Mouse (Mus musculus) neural tube, embryonic 14.5 days (tissue): ENCODE results near the gene P2ry6. TPM values are rescaled to one million over a fixed set of nuclear protein-coding genes. Genes with fewer than 3 reads are reported as not detected.

Experiments
- ATAC-seq: fragments of 200-750 bp; cut with Nextera tagmentation; 2 replicates; pipeline ENCODE4 v1.8.0; 2017; ENCODE audit warnings: low read depth, mild to moderate bottlenecking, moderate TSS enrichment, moderate library complexity
- H3K27ac ChIP-seq: fragments of 300-500 bp; sonication (generic); 2 replicates; pipeline ENCODE4 v1.5.1; 2014; ENCODE audit warnings: low read depth, mild to moderate bottlenecking, control low read depth, low read length, moderate library complexity, mixed read lengths
- H3K27me3 ChIP-seq: fragments of 300-500 bp; sonication (generic); 2 replicates; pipeline ENCODE4 v1.6.1; 2014; ENCODE audit warnings: low read length; ENCODE audit not compliant: control insufficient read depth, insufficient read depth
- H3K36me3 ChIP-seq: fragments of 300-500 bp; sonication (generic); 2 replicates; pipeline ENCODE4 v1.6.1; 2014; ENCODE audit warnings: low read length, mixed read lengths; ENCODE audit not compliant: control insufficient read depth, insufficient read depth
- H3K4me1 ChIP-seq: fragments of 300-500 bp; sonication (generic); 2 replicates; pipeline ENCODE4 v1.6.1; 2014; ENCODE audit warnings: low read length; ENCODE audit not compliant: control insufficient read depth, insufficient read depth
- H3K4me2 ChIP-seq: fragments of 300-500 bp; sonication (generic); 2 replicates; pipeline ENCODE4 v1.6.1; 2014; ENCODE audit warnings: mild to moderate bottlenecking, low read depth, low read length, control low read depth
- H3K4me3 ChIP-seq: fragments of 300-500 bp; sonication (generic); 2 replicates; pipeline ENCODE4 v1.5.1; 2014; ENCODE audit warnings: low read depth, low read length, control low read depth, mixed read lengths
- H3K9ac ChIP-seq: fragments of 300-500 bp; sonication (generic); replicated peaks from 2 replicates; pipeline ENCODE4 v1.6.1; 2014; ENCODE audit warnings: low read depth, mild to moderate bottlenecking, control low read depth, low read length, mixed read lengths
- H3K9me3 ChIP-seq: fragments of 300-500 bp; sonication (generic); 2 replicates; pipeline ENCODE4 v1.6.1; 2016; ENCODE audit warnings: low read length; ENCODE audit not compliant: control insufficient read depth
- WGBS: fragments of 180-500 bp; shearing (Covaris S2); extraction: QIAGEN DNeasy Blood & Tissue Kit; methylation state at CpG from one replicate; pipeline ENCODE4 v1.1.7; 2014; 5-methylcytosine and 5-hydroxymethylcytosine counted together
- polyA plus RNA-seq: library from polyadenylated mRNA; unstranded; fragments of >200 nt; fragmentation: Nextera tagmentation; extraction: Ambion mirVana; gene quantifications from 2 replicates; pipeline ENCODE4 v1.2.1, GENCODE M21; 2014

Gene P2ry6
- polyA plus RNA-seq, 1 experiment from 2014 or later = 1.6 TPM

GRCm38 (mm10) chr7:101006201-101006600, 31.8 kb upstream of the P2ry6 start:
- no peak overlapping the region for H3K27ac ChIP-seq
- H3K36me3 ChIP-seq = no peaks in the 10 kb centered on the region
- no peak overlapping the region for H3K4me2 ChIP-seq
- no peak overlapping the region for H3K4me3 ChIP-seq
- H3K27me3 ChIP-seq = peaks cover 10% of the 10 kb centered on the region
- no peak overlapping the region for H3K9ac ChIP-seq
- no peaks in the 10 kb centered on the region for H3K4me1 ChIP-seq
- ATAC-seq = no peak
- whole genome bisulfite sequencing = 74% methylated on average over 2 of the region's 2 CpGs
- H3K9me3 ChIP-seq = no peaks in the 10 kb centered on the region

- H3K27ac ChIP-seq = no peak overlapping the region
- no peaks in the 10 kb centered on the region for H3K4me1 ChIP-seq
- no peak for ATAC-seq
- WGBS = 59% methylated on average over 4 of the region's 4 CpGs
- no peak overlapping the region for H3K4me2 ChIP-seq
- peaks cover 5% of the 10 kb centered on the region for H3K27me3 ChIP-seq
- no peak overlapping the region for H3K4me3 ChIP-seq
- no peak overlapping the region for H3K9ac ChIP-seq
- H3K9me3 ChIP-seq = no peaks in the 10 kb centered on the region
- no peaks in the 10 kb centered on the region for H3K36me3 ChIP-seq
Observed at GRCm38 (mm10) chr7:101005119-101005518, 30.7 kb upstream of the P2ry6 start.

DNA sequence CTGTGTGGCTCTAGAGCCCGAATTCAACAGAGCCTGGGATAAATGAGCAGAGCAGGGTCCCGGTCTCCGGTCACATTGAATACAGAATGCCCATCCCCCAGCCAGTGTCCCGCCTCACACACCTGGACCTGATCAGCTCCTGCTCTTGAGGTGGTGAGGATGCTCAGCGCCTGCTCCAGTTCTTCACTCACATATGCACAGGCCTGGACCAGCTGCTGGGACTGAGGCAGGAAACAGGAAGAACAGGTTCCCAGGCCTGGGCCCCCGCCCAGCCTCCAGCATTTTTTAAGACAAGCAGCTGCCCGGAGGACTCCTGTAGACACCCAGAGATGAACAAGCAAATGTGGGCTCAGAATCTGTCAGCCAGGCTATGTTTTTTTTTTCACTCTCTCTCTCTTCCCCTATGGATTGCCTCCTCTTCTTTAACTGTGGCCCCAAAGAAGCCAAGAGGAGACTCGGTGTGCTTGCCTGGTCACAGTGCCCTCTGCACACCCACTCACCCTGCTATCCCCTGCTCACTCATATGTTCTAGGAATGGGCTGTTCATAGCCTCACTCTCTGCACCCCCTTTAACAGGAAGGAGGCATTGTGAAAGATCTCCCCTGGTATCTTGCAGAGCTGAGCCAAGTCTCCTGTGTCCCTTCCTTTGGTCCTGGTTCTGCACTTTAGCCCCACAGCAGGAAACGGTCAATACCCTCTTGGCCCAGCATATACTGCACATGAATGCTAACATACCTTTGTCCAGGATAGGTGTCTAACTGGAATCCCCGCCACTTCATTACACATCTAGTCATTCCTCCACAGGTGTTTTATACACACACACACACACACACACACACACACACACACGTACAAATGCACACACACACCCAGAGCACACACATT, 29.2 kb upstream of the P2ry6 start:
- Histone ChIP-seq H3K4me1 (no peaks in the 10 kb centered on the region), H3K36me3 (no peaks in the 10 kb centered on the region), H3K4me2 (no peak overlapping the region), H3K27ac (no peak overlapping the region), H3K4me3 (no peak overlapping the region), H3K9ac (no peak overlapping the region), H3K27me3 (no peaks in the 10 kb centered on the region), H3K9me3 (no peaks in the 10 kb centered on the region)
- no peak for ATAC-seq
- 75% methylated on average over 11 of the region's 11 CpGs for WGBS

GRCm38 (mm10) chr7:101002274-101002673, 27.8 kb upstream of the P2ry6 start:
- no peaks in the 10 kb centered on the region for H3K27me3 ChIP-seq
- no peaks in the 10 kb centered on the region for H3K4me1 ChIP-seq
- no peak overlapping the region for H3K4me2 ChIP-seq
- H3K4me3 ChIP-seq = no peak overlapping the region
- H3K9me3 ChIP-seq = no peaks in the 10 kb centered on the region
- no peak for ATAC-seq
- H3K27ac ChIP-seq = no peak overlapping the region
- no peaks in the 10 kb centered on the region for H3K36me3 ChIP-seq
- H3K9ac ChIP-seq = no peak overlapping the region
- WGBS = 70% methylated on average over 6 of the region's 6 CpGs

- H3K27me3 ChIP-seq = no peaks in the 10 kb centered on the region
- H3K9ac ChIP-seq = no peak overlapping the region
- no peaks in the 10 kb centered on the region for H3K4me1 ChIP-seq
- no peak for ATAC-seq
- no peaks in the 10 kb centered on the region for H3K9me3 ChIP-seq
- H3K36me3 ChIP-seq = no peaks in the 10 kb centered on the region
- H3K4me2 ChIP-seq = no peak overlapping the region
- no peak overlapping the region for H3K27ac ChIP-seq
- no peak overlapping the region for H3K4me3 ChIP-seq
- WGBS = 91% methylated on average over 5 of the region's 5 CpGs
Observed at GRCm38 (mm10) chr7:100999623-101000022, 25.2 kb upstream of the P2ry6 start.

DNA sequence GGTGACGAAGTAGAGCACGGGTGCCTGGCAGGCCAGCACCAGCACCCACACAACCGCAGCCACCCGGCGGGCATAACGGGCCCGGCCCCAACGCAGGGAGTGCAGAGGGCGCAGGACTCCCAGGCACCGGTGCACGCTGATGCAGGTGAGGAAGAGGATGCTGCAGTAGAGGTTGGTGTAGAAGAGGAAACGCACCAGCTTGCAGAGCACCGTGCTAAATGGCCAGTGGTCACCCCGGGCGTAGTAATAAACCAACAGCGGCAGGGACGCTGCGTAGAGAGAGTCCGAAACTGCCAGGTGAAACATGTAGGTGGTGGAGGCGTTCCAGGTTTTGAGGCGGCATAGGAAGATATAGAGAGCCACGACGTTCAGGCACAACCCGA, 24.1 kb upstream of the P2ry6 start:
- H3K27me3 ChIP-seq = no peaks in the 10 kb centered on the region
- no peak overlapping the region for H3K4me2 ChIP-seq
- no peak overlapping the region for H3K9ac ChIP-seq
- H3K4me1 ChIP-seq = no peaks in the 10 kb centered on the region
- ATAC-seq = no peak
- H3K36me3 ChIP-seq = no peaks in the 10 kb centered on the region
- WGBS = 86% methylated on average over 24 of the region's 24 CpGs
- no peaks in the 10 kb centered on the region for H3K9me3 ChIP-seq
- no peak overlapping the region for H3K27ac ChIP-seq
- no peak overlapping the region for H3K4me3 ChIP-seq

- no peak for ATAC-seq
- Histone ChIP-seq H3K36me3 (no peaks in the 10 kb centered on the region), H3K4me2 (no peak overlapping the region), H3K4me3 (no peak overlapping the region), H3K9ac (no peak overlapping the region), H3K9me3 (no peaks in the 10 kb centered on the region), H3K4me1 (no peaks in the 10 kb centered on the region), H3K27ac (no peak overlapping the region), H3K27me3 (no peaks in the 10 kb centered on the region)
- WGBS = 88% methylated on average over 31 of the region's 31 CpGs
Observed at GRCm38 (mm10) chr7:100997951-100998577, 23.6 kb upstream of the P2ry6 start.

DNA sequence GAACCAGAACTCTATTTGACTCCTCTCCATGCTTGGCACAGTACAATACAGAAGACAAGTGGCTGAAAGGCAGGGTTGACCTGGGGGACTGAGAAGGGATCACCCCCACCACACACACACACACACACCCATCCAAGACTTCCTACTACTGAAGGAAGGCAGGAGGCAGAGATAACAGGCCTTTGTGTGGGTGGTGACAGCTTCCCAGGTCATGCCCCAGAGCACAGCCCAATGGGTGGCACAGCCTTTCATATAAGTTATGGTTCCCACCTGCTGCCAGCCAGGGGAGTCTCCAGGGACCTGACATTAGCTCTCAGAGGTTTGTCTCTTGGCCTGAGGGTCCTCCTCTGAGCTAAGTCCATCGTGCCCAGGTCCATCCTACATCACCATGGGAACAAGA, 22.8 kb upstream of the P2ry6 start:
- Histone ChIP-seq H3K9me3 (no peaks in the 10 kb centered on the region), H3K27ac (no peak overlapping the region), H3K27me3 (no peaks in the 10 kb centered on the region), H3K4me3 (no peak overlapping the region), H3K9ac (no peak overlapping the region), H3K36me3 (no peaks in the 10 kb centered on the region), H3K4me2 (no peak overlapping the region), H3K4me1 (no peaks in the 10 kb centered on the region)
- 61% methylated on average over 1 of the region's 1 CpGs for WGBS
- ATAC-seq = no peak

- Histone ChIP-seq H3K9ac (no peak overlapping the region), H3K27me3 (no peaks in the 10 kb centered on the region), H3K36me3 (no peaks in the 10 kb centered on the region), H3K9me3 (no peaks in the 10 kb centered on the region), H3K27ac (no peak overlapping the region), H3K4me3 (no peak overlapping the region), H3K4me2 (no peak overlapping the region), H3K4me1 (no peaks in the 10 kb centered on the region)
- ATAC-seq = no peak
- WGBS = 92% methylated on average over 3 of the region's 3 CpGs
Observed at GRCm38 (mm10) chr7:100995951-100996350, 21.5 kb upstream of the P2ry6 start.
